Mouse (Mus musculus) neural tube, embryonic 12.5 days (tissue): ENCODE results near the gene Osbpl6. TPM values are rescaled to one million over a fixed set of nuclear protein-coding genes. Genes with fewer than 3 reads are reported as not detected.

Experiments
- ATAC-seq: fragments of 200-750 bp; cut with Nextera tagmentation; 2 replicates; pipeline ENCODE4 v1.8.0; 2017; ENCODE audit warnings: low read depth, mild to moderate bottlenecking, moderate TSS enrichment, moderate library complexity; ENCODE audit not compliant: low FRiP score
- H3K27ac ChIP-seq: fragments of 300-500 bp; sonication (generic); 2 replicates; pipeline ENCODE4 v1.5.1; 2016
- H3K27me3 ChIP-seq: fragments of 300-500 bp; sonication (generic); replicated peaks from 2 replicates; pipeline ENCODE4 v1.6.1; 2016; ENCODE audit warnings: mild to moderate bottlenecking
- H3K36me3 ChIP-seq: fragments of 300-500 bp; sonication (generic); 2 replicates; pipeline ENCODE4 v1.6.1; 2016; ENCODE audit warnings: mild to moderate bottlenecking
- H3K4me1 ChIP-seq: fragments of 300-500 bp; sonication (generic); 2 replicates; pipeline ENCODE4 v1.6.1; 2016
- H3K4me2 ChIP-seq: fragments of 300-500 bp; sonication (generic); replicated peaks from 2 replicates; pipeline ENCODE4 v1.6.1; 2016; ENCODE audit warnings: mild to moderate bottlenecking
- H3K4me3 ChIP-seq: fragments of 300-500 bp; sonication (generic); 2 replicates; pipeline ENCODE4 v1.5.1; 2016
- H3K9ac ChIP-seq: fragments of 300-500 bp; sonication (generic); 2 replicates; pipeline ENCODE4 v1.6.1; 2016; ENCODE audit warnings: mild to moderate bottlenecking
- H3K9me3 ChIP-seq: fragments of 300-500 bp; sonication (generic); 2 replicates; pipeline ENCODE4 v1.6.1; 2016; ENCODE audit warnings: mild to moderate bottlenecking
- WGBS: fragments of 180-500 bp; shearing (Covaris S2); methylation state at CpG from one replicate; pipeline ENCODE4 v1.1.7; 2016; 5-methylcytosine and 5-hydroxymethylcytosine counted together
- polyA plus RNA-seq: library from polyadenylated mRNA; unstranded; fragments of >200 nt; fragmentation: Nextera tagmentation; extraction: Ambion mirVana; gene quantifications from 2 replicates; pipeline ENCODE4 v1.2.1, GENCODE M21; 2016

Osbpl6 gene
- 26.4 and 33.1 TPM in 2 replicates for polyA plus RNA-seq

- H3K9me3 ChIP-seq: no peaks in the 10 kb centered on the region
- no peaks in the 10 kb centered on the region for H3K27me3 ChIP-seq
- H3K4me1 ChIP-seq: peaks cover 7% of the 10 kb centered on the region; the same call in 1 of the 2 replicates
- peak; percentile 95 for ATAC-seq
- peak within 1 kb of the TSS; percentile 87 for H3K9ac ChIP-seq
- peak within 1 kb of the TSS; percentile 83 for H3K4me3 ChIP-seq
- H3K27ac ChIP-seq: peak within 1 kb of the TSS; percentile 80
- H3K4me2 ChIP-seq: peak within 1 kb of the TSS; percentile 88
- no peaks in the 10 kb centered on the region for H3K36me3 ChIP-seq
- under 1% methylated on average over 85 of the region's 89 CpGs for WGBS
Observed at GRCm38 (mm10) chr2:76406151-76406936, at the start of gene Osbpl6. Gene Osbpl6, plus strand, starts transcription at chr2:76406508.

GRCm38 (mm10) chr2:76360226-76360625 lies 46.1 kb upstream of the Osbpl6 start, which contains the start of gene Cyct:
Gene Cyct, minus strand, starts transcription at chr2:76360450.
- Histone ChIP-seq H3K36me3 (no peaks in the 10 kb centered on the region), H3K9me3 (no peaks in the 10 kb centered on the region), H3K9ac (no peak within 1 kb of the TSS), H3K27me3 (no peaks in the 10 kb centered on the region), H3K4me1 (no peaks in the 10 kb centered on the region), H3K4me3 (no peak within 1 kb of the TSS), H3K27ac (no peak within 1 kb of the TSS), H3K4me2 (no peak within 1 kb of the TSS)
- no peak for ATAC-seq
- WGBS: 91% methylated on average over 11 of the region's 11 CpGs

GRCm38 (mm10) chr2:76362111-76362510 lies 44.2 kb upstream of the Osbpl6 start:
- Histone ChIP-seq H3K9ac (no peak overlapping the region), H3K27ac (no peak overlapping the region), H3K4me1 (no peaks in the 10 kb centered on the region), H3K4me3 (no peak overlapping the region), H3K27me3 (no peaks in the 10 kb centered on the region), H3K4me2 (no peak overlapping the region), H3K9me3 (no peaks in the 10 kb centered on the region), H3K36me3 (no peaks in the 10 kb centered on the region)
- 56% methylated on average over 2 of the region's 2 CpGs for WGBS
- no peak for ATAC-seq

- Histone ChIP-seq H3K4me3 (no peak overlapping the region), H3K36me3 (no peaks in the 10 kb centered on the region), H3K27ac (no peak overlapping the region), H3K27me3 (no peaks in the 10 kb centered on the region), H3K4me1 (peaks cover 4% of the 10 kb centered on the region), H3K9ac (no peak overlapping the region), H3K4me2 (no peak overlapping the region), H3K9me3 (no peaks in the 10 kb centered on the region)
- 80% methylated on average over 4 of the region's 4 CpGs for WGBS
- no peak for ATAC-seq
Observed at GRCm38 (mm10) chr2:76365811-76366210, 40.5 kb upstream of the Osbpl6 start.

- 22% methylated on average over 9 of the region's 9 CpGs for WGBS
- H3K4me3 ChIP-seq: no peak overlapping the region
- ATAC-seq: no peak
Observed at GRCm38 (mm10) chr2:76367188-76367922, 39.0 kb upstream of the Osbpl6 start.

GRCm38 (mm10) chr2:76368861-76369660 lies 37.2 kb upstream of the Osbpl6 start:
- Histone ChIP-seq H3K36me3 (peaks cover 12% of the 10 kb centered on the region), H3K4me1 (peaks cover 8% of the 10 kb centered on the region), H3K27ac (no peak overlapping the region), H3K4me2 (no peak overlapping the region), H3K9me3 (no peaks in the 10 kb centered on the region), H3K27me3 (no peaks in the 10 kb centered on the region), H3K9ac (no peak overlapping the region), H3K4me3 (no peak overlapping the region)
- WGBS: 75% methylated on average over 12 of the region's 13 CpGs
- peak; percentile 18; the same call in 1 of the 2 replicates for ATAC-seq

More at GRCm38 (mm10) chr2:76367188-76367922, 39.0 kb upstream of the Osbpl6 start:
- Histone ChIP-seq H3K27ac (no peak overlapping the region), H3K9me3 (no peaks in the 10 kb centered on the region), H3K27me3 (no peaks in the 10 kb centered on the region), H3K9ac (no peak overlapping the region), H3K4me1 (peaks cover 8% of the 10 kb centered on the region), H3K4me2 (no peak overlapping the region), H3K36me3 (peaks cover 1% of the 10 kb centered on the region; the same call in 1 of the 2 replicates)

- Histone ChIP-seq H3K27ac (peak within 1 kb of the TSS; percentile 60; the same call in 1 of the 2 replicates), H3K4me3 (peak within 1 kb of the TSS; percentile 93), H3K27me3 (no peaks in the 10 kb centered on the region), H3K4me2 (peak within 1 kb of the TSS; percentile 79), H3K9ac (peak within 1 kb of the TSS; percentile 84), H3K36me3 (peaks cover 15% of the 10 kb centered on the region), H3K9me3 (no peaks in the 10 kb centered on the region), H3K4me1 (peaks cover 8% of the 10 kb centered on the region)
- ATAC-seq: peak; percentile 90
- WGBS: under 1% methylated on average over 61 of the region's 61 CpGs
Observed at GRCm38 (mm10) chr2:76369821-76370655, 36.3 kb upstream of the Osbpl6 start, which contains the start of gene Rbm45. Gene Rbm45, plus strand, starts transcription at chr2:76369984.

GRCm38 (mm10) chr2:76370656-76370922 lies 35.7 kb upstream of the Osbpl6 start:
- Histone ChIP-seq H3K36me3 (peaks cover 15% of the 10 kb centered on the region), H3K9ac (peak overlapping the region; percentile 84), H3K9me3 (no peaks in the 10 kb centered on the region), H3K27me3 (no peaks in the 10 kb centered on the region), H3K4me2 (peak overlapping the region; percentile 79), H3K4me1 (peaks cover 8% of the 10 kb centered on the region), H3K4me3 (peak overlapping the region; percentile 93), H3K27ac (no peak overlapping the region)
- ATAC-seq: no peak
- 5% methylated on average over 7 of the region's 7 CpGs for WGBS

GRCm38 (mm10) chr2:76372244-76372643 lies 34.1 kb upstream of the Osbpl6 start:
- no peak overlapping the region for H3K4me3 ChIP-seq
- no peaks in the 10 kb centered on the region for H3K9me3 ChIP-seq
- H3K36me3 ChIP-seq: peaks cover 21% of the 10 kb centered on the region
- H3K4me2 ChIP-seq: no peak overlapping the region
- no peak overlapping the region for H3K9ac ChIP-seq
- no peaks in the 10 kb centered on the region for H3K27me3 ChIP-seq
- WGBS: 91% methylated on average over 4 of the region's 4 CpGs
- no peak overlapping the region for H3K27ac ChIP-seq
- no peak for ATAC-seq
- H3K4me1 ChIP-seq: peaks cover 8% of the 10 kb centered on the region

- Histone ChIP-seq H3K4me3 (no peak overlapping the region), H3K27ac (no peak overlapping the region), H3K4me2 (no peak overlapping the region), H3K4me1 (peaks cover 8% of the 10 kb centered on the region), H3K27me3 (no peaks in the 10 kb centered on the region), H3K9ac (no peak overlapping the region), H3K36me3 (peaks cover 41% of the 10 kb centered on the region), H3K9me3 (no peaks in the 10 kb centered on the region)
- no peak for ATAC-seq
- 91% methylated on average over 6 of the region's 6 CpGs for WGBS
Observed at GRCm38 (mm10) chr2:76374544-76375206, 31.6 kb upstream of the Osbpl6 start.

- ATAC-seq: no peak
- no peaks in the 10 kb centered on the region for H3K27me3 ChIP-seq
- H3K4me3 ChIP-seq: no peak overlapping the region
- 96% methylated on average over 19 of the region's 19 CpGs for WGBS
- H3K9ac ChIP-seq: no peak overlapping the region
- H3K36me3 ChIP-seq: peaks cover 54% of the 10 kb centered on the region
- no peaks in the 10 kb centered on the region for H3K4me1 ChIP-seq
- H3K4me2 ChIP-seq: no peak overlapping the region
- no peak overlapping the region for H3K27ac ChIP-seq
- no peaks in the 10 kb centered on the region for H3K9me3 ChIP-seq
Observed at GRCm38 (mm10) chr2:76378646-76379045, 27.7 kb upstream of the Osbpl6 start.
